Mouse (Mus musculus) limb, embryonic 11.5 days (tissue): ENCODE results near the gene Zfhx3. TPM values are rescaled to one million over a fixed set of nuclear protein-coding genes. Genes with fewer than 3 reads are reported as not detected.
A peak's percentile ranks its signal among the peaks of the same experiment; 100 is the strongest.

Source experiments
- ATAC-seq: fragments of 200-750 bp; cut with Nextera tagmentation; 2 replicates; pipeline ENCODE4 v1.8.0; 2017; ENCODE audit warnings: low read depth; ENCODE audit not compliant: insufficient number of reproducible peaks, low FRiP score, low TSS enrichment
- DNase-seq: peaks from one replicate; pipeline ENCODE4 v3.0.0-alpha.2; 2015; ENCODE audit warnings: low spot score
- H3K27ac ChIP-seq: fragments of 300-500 bp; sonication (generic); replicated peaks from 2 replicates; pipeline ENCODE4 v1.5.1; 2014; ENCODE audit warnings: low read depth, mild to moderate bottlenecking, low read length
- H3K27me3 ChIP-seq: fragments of 300-500 bp; sonication (generic); 2 replicates; pipeline ENCODE4 v1.6.1; 2014; ENCODE audit warnings: mild to moderate bottlenecking, low read length, mixed read lengths; ENCODE audit not compliant: control insufficient read depth, insufficient read depth
- H3K36me3 ChIP-seq: fragments of 300-500 bp; sonication (generic); 2 replicates; pipeline ENCODE4 v1.6.1; 2014; ENCODE audit warnings: mild to moderate bottlenecking, low read length, moderate library complexity, mixed read lengths; ENCODE audit not compliant: control insufficient read depth, insufficient read depth
- H3K4me1 ChIP-seq: fragments of 300-500 bp; sonication (generic); 2 replicates; pipeline ENCODE4 v1.6.1; 2014; ENCODE audit warnings: low read length, mixed read lengths; ENCODE audit not compliant: control insufficient read depth, insufficient read depth
- H3K4me2 ChIP-seq: fragments of 300-500 bp; sonication (generic); 2 replicates; pipeline ENCODE4 v1.6.1; 2014; ENCODE audit warnings: low read depth, mild to moderate bottlenecking, moderate library complexity; ENCODE audit not compliant: severe bottlenecking
- H3K4me3 ChIP-seq: fragments of 300-500 bp; sonication (generic); 2 replicates; pipeline ENCODE4 v1.5.1; 2014; ENCODE audit warnings: low read depth, low read length
- H3K9ac ChIP-seq: fragments of 300-500 bp; sonication (generic); 2 replicates; pipeline ENCODE4 v1.6.1; 2014; ENCODE audit warnings: mild to moderate bottlenecking, low read length
- H3K9me3 ChIP-seq: fragments of 300-500 bp; sonication (generic); 2 replicates; pipeline ENCODE4 v1.6.1; 2016; ENCODE audit warnings: low read length; ENCODE audit not compliant: control insufficient read depth
- WGBS: fragments of 180-500 bp; shearing (Covaris S2); extraction: QIAGEN DNeasy Blood & Tissue Kit; methylation state at CpG from one replicate; pipeline ENCODE4 v1.1.7; 2014; 5-methylcytosine and 5-hydroxymethylcytosine counted together
- polyA plus RNA-seq: library from polyadenylated mRNA; unstranded; fragments of >200 nt; fragmentation: Nextera tagmentation; extraction: Ambion mirVana; gene quantifications from 2 replicates; pipeline ENCODE4 v1.2.1, GENCODE M21; 2014

The Zfhx3 gene
- polyA plus RNA-seq, 1 experiment from 2014 or later = 36.4 TPM

- 17% methylated on average over 14 of the region's 14 CpGs for WGBS
- Histone ChIP-seq H3K4me1 (peaks cover 73% of the 10 kb centered on the region), H3K9ac (peak overlapping the region; percentile 45), H3K4me3 (no peak overlapping the region), H3K27me3 (no peaks in the 10 kb centered on the region), H3K36me3 (no peaks in the 10 kb centered on the region), H3K27ac (peak overlapping the region; percentile 65; the same call in 1 of the 2 replicates), H3K9me3 (no peaks in the 10 kb centered on the region), H3K4me2 (peak overlapping the region; percentile 37; the same call in 1 of the 2 replicates)
- peak; percentile 28 for DNase-seq
- no peak for ATAC-seq
These were observed 769.6 kb downstream of the Zfhx3 start for GRCm38 (mm10) chr8:108712001-108712411.

GRCm38 (mm10) chr8:108712607-108713006, 770.2 kb downstream of the Zfhx3 start:
- WGBS = 26% methylated on average over 4 of the region's 4 CpGs
- ATAC-seq = no peak

DNA sequence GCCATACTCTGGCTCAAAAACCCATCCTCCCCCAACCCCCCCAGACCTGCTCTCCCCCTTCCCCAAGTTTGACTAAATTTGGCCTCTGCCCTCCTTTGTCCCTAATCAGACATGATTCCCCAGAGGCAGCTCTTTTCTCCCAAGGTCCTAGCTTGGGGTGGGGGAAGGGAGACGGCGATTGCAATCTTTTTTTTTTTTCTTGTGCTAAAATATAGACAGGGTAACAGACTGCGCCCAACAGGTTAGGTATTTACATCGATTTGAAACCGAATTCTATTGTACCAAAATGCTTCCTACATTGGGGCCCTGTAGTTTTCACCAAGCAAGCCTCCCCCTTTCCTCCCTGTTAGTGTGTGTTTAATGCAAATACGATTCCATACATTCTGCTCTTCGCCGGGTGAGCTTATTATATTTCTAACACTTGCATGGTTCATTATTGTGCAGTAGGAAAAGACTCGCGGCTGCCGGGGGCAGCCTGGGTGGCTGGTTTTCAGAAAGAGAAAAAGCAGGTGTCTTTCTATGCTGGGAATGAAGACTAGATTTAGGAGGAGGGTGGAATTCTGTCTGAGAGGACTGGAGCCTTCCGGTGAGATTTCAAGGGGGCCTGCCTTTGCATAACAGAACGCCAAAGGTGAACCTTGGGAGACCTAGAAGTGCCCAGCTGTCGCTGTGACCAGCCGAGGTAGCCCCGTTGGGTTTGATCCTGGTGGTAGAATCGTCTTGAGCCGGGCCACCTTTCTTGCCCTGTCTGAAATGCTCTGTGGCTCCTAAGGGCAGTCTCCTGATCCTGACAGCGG, 771.1 kb downstream of the Zfhx3 start:
- Histone ChIP-seq H3K27me3 (no peaks in the 10 kb centered on the region), H3K36me3 (no peaks in the 10 kb centered on the region), H3K27ac (peak overlapping the region; percentile 79; the same call in 1 of the 2 replicates), H3K9ac (peak overlapping the region; percentile 74), H3K4me1 (peaks cover 72% of the 10 kb centered on the region), H3K4me2 (peak overlapping the region; percentile 64), H3K9me3 (no peaks in the 10 kb centered on the region), H3K4me3 (peak overlapping the region; percentile 55)
- DNase-seq (peak; percentile 51), ATAC-seq (no peak)
- WGBS = 13% methylated on average over 19 of the region's 19 CpGs

More at GRCm38 (mm10) chr8:108712607-108713006, 770.2 kb downstream of the Zfhx3 start:
- 0 out of 2 replicates have a peak overlapping the region, but pooled peaks have one; percentile 3 for H3K4me3 ChIP-seq
- peaks cover 73% of the 10 kb centered on the region for H3K4me1 ChIP-seq
- DNase-seq = no peak
- peak overlapping the region; percentile 45 for H3K9ac ChIP-seq
- H3K27ac ChIP-seq = peak overlapping the region; percentile 65; the same call in 1 of the 2 replicates
- H3K36me3 ChIP-seq = no peaks in the 10 kb centered on the region
- H3K9me3 ChIP-seq = no peaks in the 10 kb centered on the region
- H3K4me2 ChIP-seq = peak overlapping the region; percentile 37
- H3K27me3 ChIP-seq = no peaks in the 10 kb centered on the region

DNA sequence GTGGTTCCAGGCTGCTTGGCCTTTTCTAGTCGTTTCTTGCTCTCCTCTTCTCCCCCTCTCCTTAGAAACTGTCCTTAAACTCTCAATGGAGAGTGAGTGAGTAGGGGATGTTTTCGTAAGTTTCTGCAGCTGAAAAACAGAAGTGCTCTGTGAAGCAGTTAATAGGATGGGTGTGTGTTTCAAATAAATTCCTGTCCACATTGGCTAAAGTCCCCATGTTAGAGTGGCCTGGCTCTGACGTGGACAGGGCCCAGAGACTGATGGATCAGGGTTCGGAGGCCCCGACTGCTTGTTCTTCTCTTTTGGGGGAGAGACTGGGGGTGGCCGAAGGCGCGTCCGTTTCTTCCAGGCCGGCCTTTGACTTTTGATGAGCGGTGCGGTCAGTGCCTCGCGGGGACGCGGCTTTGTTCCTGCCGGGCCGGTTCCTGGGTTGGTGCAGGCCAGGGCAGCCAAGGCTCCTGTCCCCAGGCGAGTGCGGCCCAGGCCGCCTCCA, 771.7 kb downstream of the Zfhx3 start:
- WGBS = under 1% methylated on average over 21 of the region's 21 CpGs
- H3K9me3 ChIP-seq = no peaks in the 10 kb centered on the region
- peaks cover 69% of the 10 kb centered on the region for H3K4me1 ChIP-seq
- peak overlapping the region; percentile 79 for H3K27ac ChIP-seq
- no peaks in the 10 kb centered on the region for H3K36me3 ChIP-seq
- H3K4me3 ChIP-seq = peak overlapping the region; percentile 55
- H3K9ac ChIP-seq = peak overlapping the region; percentile 74
- peak overlapping the region; percentile 64 for H3K4me2 ChIP-seq
- no peak for DNase-seq
- ATAC-seq = peak; percentile 48
- no peaks in the 10 kb centered on the region for H3K27me3 ChIP-seq

DNA sequence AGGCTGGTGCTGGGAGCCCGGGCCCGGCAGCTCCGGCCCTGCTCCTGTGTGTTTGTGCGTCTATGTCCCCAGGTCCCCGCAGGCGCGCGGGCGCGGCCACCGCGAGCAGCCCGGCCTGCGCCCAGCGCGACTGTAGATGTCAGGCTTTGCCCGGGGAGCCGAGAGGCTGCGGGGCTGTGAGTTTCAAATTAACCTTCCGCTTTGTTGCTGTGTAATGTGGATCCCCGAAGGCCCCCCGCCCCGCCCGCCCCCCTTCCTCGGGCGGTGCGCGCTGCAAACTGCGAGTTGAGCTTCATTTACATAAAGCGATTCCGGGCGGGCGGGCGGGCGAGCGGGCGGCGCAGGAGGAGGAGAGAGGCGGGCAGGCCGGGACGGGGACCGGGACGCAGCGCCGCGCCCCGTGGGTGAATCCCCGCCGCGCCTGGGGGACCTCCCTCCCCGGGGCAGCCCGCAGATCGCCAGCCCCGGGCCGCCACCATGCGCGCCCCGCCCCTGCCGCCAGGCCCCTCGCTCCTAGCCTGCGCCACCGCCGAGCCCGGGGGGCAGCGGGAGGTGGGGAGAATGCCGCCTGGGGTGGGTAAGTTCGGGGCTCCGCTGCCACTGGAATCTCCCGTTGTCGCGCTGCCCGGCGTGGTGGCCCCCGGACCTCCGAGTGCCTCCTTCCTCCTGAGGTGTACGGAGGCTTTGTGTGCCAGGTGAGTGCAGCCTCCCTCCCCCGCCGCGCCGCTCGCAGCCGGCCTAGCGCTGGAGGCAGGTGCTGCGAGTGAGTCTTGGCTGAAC, 772.4 kb downstream of the Zfhx3 start:
- peak overlapping the region; percentile 64 for H3K4me2 ChIP-seq
- DNase-seq (peak; percentile 85), ATAC-seq (peak; percentile 49)
- no peaks in the 10 kb centered on the region for H3K36me3 ChIP-seq
- H3K4me1 ChIP-seq = peaks cover 65% of the 10 kb centered on the region
- H3K9me3 ChIP-seq = no peaks in the 10 kb centered on the region
- H3K9ac ChIP-seq = peak overlapping the region; percentile 74
- H3K4me3 ChIP-seq = peak overlapping the region; percentile 55
- peak overlapping the region; percentile 79 for H3K27ac ChIP-seq
- no peaks in the 10 kb centered on the region for H3K27me3 ChIP-seq
- WGBS = under 1% methylated on average over 51 of the region's 84 CpGs

DNA sequence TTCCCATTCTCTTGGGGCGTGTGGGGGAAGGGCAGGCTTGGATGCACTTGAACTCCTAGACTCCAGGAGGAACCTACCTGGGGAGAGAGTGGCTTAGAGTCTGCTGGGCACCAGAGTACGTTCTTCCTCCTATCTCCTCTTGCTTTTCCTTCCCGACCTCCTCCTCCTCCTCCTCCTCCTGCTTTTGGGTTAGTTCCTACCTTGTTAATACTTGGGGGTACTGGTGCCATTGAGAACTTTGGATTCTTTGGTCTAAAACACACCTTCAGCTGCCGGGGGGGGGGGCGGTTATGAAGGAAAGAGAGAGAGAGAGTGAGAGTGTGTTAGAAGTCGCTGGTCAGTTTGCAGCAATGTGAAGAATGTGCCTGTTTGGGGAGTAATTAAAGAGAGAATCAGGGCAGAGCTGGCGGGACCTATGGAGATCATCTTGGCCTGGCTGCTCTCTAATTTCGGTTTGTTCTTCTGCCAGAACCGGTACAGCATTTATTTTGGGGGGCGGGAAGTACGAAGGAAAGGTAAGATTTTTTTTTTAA, 773.0 kb downstream of the Zfhx3 start:
- H3K4me1 ChIP-seq = peaks cover 68% of the 10 kb centered on the region
- DNase-seq = no peak

GRCm38 (mm10) chr8:108716291-108716811, 773.9 kb downstream of the Zfhx3 start:
- DNase-seq (no peak), ATAC-seq (no peak)
- Histone ChIP-seq H3K36me3 (no peaks in the 10 kb centered on the region), H3K9me3 (no peaks in the 10 kb centered on the region), H3K4me3 (peak overlapping the region; percentile 55; the same call in 1 of the 2 replicates), H3K27me3 (no peaks in the 10 kb centered on the region), H3K9ac (peak overlapping the region; percentile 3; the same call in 1 of the 2 replicates), H3K4me2 (peak overlapping the region; percentile 64), H3K27ac (peak overlapping the region; percentile 2), H3K4me1 (peaks cover 61% of the 10 kb centered on the region)
- WGBS = 28% methylated on average over 7 of the region's 7 CpGs

More for the DNA sequence above, 773.0 kb downstream of the Zfhx3 start:
- ATAC-seq = peak; percentile 7; the same call in 1 of the 2 replicates
- Histone ChIP-seq H3K4me3 (peak overlapping the region; percentile 55), H3K9me3 (no peaks in the 10 kb centered on the region), H3K4me2 (peak overlapping the region; percentile 64), H3K9ac (peak overlapping the region; percentile 74), H3K27me3 (no peaks in the 10 kb centered on the region), H3K36me3 (no peaks in the 10 kb centered on the region), H3K27ac (peak overlapping the region; percentile 79)
- 8% methylated on average over 10 of the region's 11 CpGs for WGBS
